Mouse (Mus musculus) midbrain, postnatal 0 days (tissue): ENCODE results near the gene Eppin. TPM values are rescaled to one million over a fixed set of nuclear protein-coding genes. Genes with fewer than 3 reads are reported as not detected.

Experiments
- ATAC-seq: fragments of 200-750 bp; cut with Nextera tagmentation; 2 replicates; pipeline ENCODE4 v1.8.0; 2017; ENCODE audit warnings: moderate number of reproducible peaks, mild to moderate bottlenecking, moderate TSS enrichment, moderate library complexity; ENCODE audit not compliant: low FRiP score
- DNase-seq: peaks from one replicate; pipeline ENCODE4 v3.0.0-alpha.2; 2015; ENCODE audit warnings: low spot score
- H3K27ac ChIP-seq: fragments of 300-500 bp; sonication (generic); 2 replicates; pipeline ENCODE4 v1.5.1; 2014; ENCODE audit warnings: low read depth, mild to moderate bottlenecking, low read length, mixed read lengths
- H3K27me3 ChIP-seq: fragments of 300-500 bp; sonication (generic); 2 replicates; pipeline ENCODE4 v1.6.1; 2014; ENCODE audit warnings: low read length, control low read depth, mixed read lengths; ENCODE audit not compliant: insufficient read depth
- H3K36me3 ChIP-seq: fragments of 300-500 bp; sonication (generic); 2 replicates; pipeline ENCODE4 v1.6.1; 2014; ENCODE audit warnings: low read length, control low read depth, mixed read lengths; ENCODE audit not compliant: insufficient read depth
- H3K4me1 ChIP-seq: fragments of 300-500 bp; sonication (generic); 2 replicates; pipeline ENCODE4 v1.6.1; 2014; ENCODE audit warnings: mild to moderate bottlenecking, control low read depth, antibody characterized with exemption, low read length, mixed read lengths; ENCODE audit not compliant: insufficient read depth
- H3K4me2 ChIP-seq: fragments of 300-500 bp; sonication (generic); 2 replicates; pipeline ENCODE4 v1.6.1; 2014; ENCODE audit warnings: low read depth, mild to moderate bottlenecking, low read length, mixed read lengths; ENCODE audit not compliant: poor library complexity, severe bottlenecking
- H3K4me3 ChIP-seq: fragments of 300-500 bp; sonication (generic); 2 replicates; pipeline ENCODE4 v1.5.1; 2014; ENCODE audit warnings: low read depth, mild to moderate bottlenecking, low read length, moderate library complexity
- H3K9ac ChIP-seq: fragments of 300-500 bp; sonication (generic); replicated peaks from 2 replicates; pipeline ENCODE4 v1.6.1; 2014; ENCODE audit warnings: mild to moderate bottlenecking, low read length, moderate library complexity, mixed read lengths; ENCODE audit not compliant: poor library complexity, severe bottlenecking
- H3K9me3 ChIP-seq: fragments of 300-500 bp; sonication (generic); 2 replicates; pipeline ENCODE4 v1.6.1; 2016; ENCODE audit warnings: low read length, control low read depth
- CTCF ChIP-seq: IDR thresholded peaks from 2 replicates; pipeline ENCODE4 v1.5.1; 2016; ENCODE audit warnings: antibody characterized with exemption, mild to moderate bottlenecking
- WGBS: fragments of 180-500 bp; shearing (Covaris S2); extraction: QIAGEN DNeasy Blood & Tissue Kit; methylation state at CpG from one replicate; pipeline ENCODE4 v1.1.7; 2014; 5-methylcytosine and 5-hydroxymethylcytosine counted together
- polyA plus RNA-seq: library from polyadenylated mRNA; unstranded; fragments of >200 nt; fragmentation: Nextera tagmentation; extraction: Ambion mirVana; gene quantifications from 2 replicates; pipeline ENCODE4 v1.2.1, GENCODE M21; 2015
- total RNA-seq: library from RNA; depleted of rRNA; stranded (reverse); fragments of >200 nt; gene quantifications from 2 replicates; pipeline ENCODE4 v1.2.3, GENCODE M21; 2014

Eppin gene
- total and polyA plus RNA-seq, 2 experiments from 2014 or later, result not detected

- ATAC-seq, result no peak
- WGBS, result 71% methylated on average over 5 of the region's 5 CpGs
- TF ChIP-seq CTCF, result no peak
- H3K4me1 ChIP-seq, result no peaks in the 10 kb centered on the region
- H3K9ac ChIP-seq, result no peak overlapping the region
- H3K27me3 ChIP-seq, result peaks cover 7% of the 10 kb centered on the region; the same call in 1 of the 2 replicates
- no peak overlapping the region for H3K27ac ChIP-seq
- H3K4me3 ChIP-seq, result no peak overlapping the region
- DNase-seq, result peak; percentile 17
- H3K36me3 ChIP-seq, result no peaks in the 10 kb centered on the region
- H3K4me2 ChIP-seq, result no peak overlapping the region
- no peaks in the 10 kb centered on the region for H3K9me3 ChIP-seq
Observed at GRCm38 (mm10) chr2:164564346-164564745, 29.0 kb downstream of the Eppin start.

- Histone ChIP-seq H3K9me3 (no peaks in the 10 kb centered on the region), H3K4me1 (no peaks in the 10 kb centered on the region), H3K27ac (no peak overlapping the region), H3K36me3 (no peaks in the 10 kb centered on the region), H3K27me3 (peaks cover 7% of the 10 kb centered on the region; the same call in 1 of the 2 replicates), H3K4me3 (peak overlapping the region; percentile 32), H3K9ac (peak overlapping the region; percentile 53), H3K4me2 (peak overlapping the region; percentile 65)
- WGBS, result 1% methylated on average over 32 of the region's 32 CpGs
- peak; percentile 87 for TF ChIP-seq CTCF
- DNase-seq, result peak; percentile 77
- ATAC-seq, result peak; percentile 63; the same call in 1 of the 2 replicates
Observed at GRCm38 (mm10) chr2:164563339-164564038, 29.9 kb downstream of the Eppin start.

- Histone ChIP-seq H3K9ac (peak within 1 kb of the TSS; percentile 53; the same call in 1 of the 2 replicates), H3K27ac (no peak within 1 kb of the TSS), H3K27me3 (peaks cover 7% of the 10 kb centered on the region; the same call in 1 of the 2 replicates), H3K9me3 (no peaks in the 10 kb centered on the region), H3K4me3 (peak within 1 kb of the TSS; percentile 32), H3K4me2 (peak within 1 kb of the TSS; percentile 65), H3K4me1 (no peaks in the 10 kb centered on the region), H3K36me3 (no peaks in the 10 kb centered on the region)
- WGBS, result 7% methylated on average over 24 of the region's 24 CpGs
- ATAC-seq, result no peak
- no peak for DNase-seq
- no peak for TF ChIP-seq CTCF
Observed at GRCm38 (mm10) chr2:164562391-164563188, 30.8 kb downstream of the Eppin start, which contains the start of gene Wfdc2. TSS of gene Wfdc2 (plus strand) at chr2:164562413.

GRCm38 (mm10) chr2:164560106-164560505 is 33.3 kb downstream of the Eppin start:
- WGBS, result 93% methylated on average over 8 of the region's 8 CpGs
- no peaks in the 10 kb centered on the region for H3K9me3 ChIP-seq
- DNase-seq, result no peak
- H3K4me3 ChIP-seq, result no peak overlapping the region
- no peak for ATAC-seq
- TF ChIP-seq CTCF, result no peak
- H3K27me3 ChIP-seq, result peaks cover 7% of the 10 kb centered on the region; the same call in 1 of the 2 replicates
- no peaks in the 10 kb centered on the region for H3K36me3 ChIP-seq
- no peaks in the 10 kb centered on the region for H3K4me1 ChIP-seq
- H3K27ac ChIP-seq, result no peak overlapping the region
- no peak overlapping the region for H3K9ac ChIP-seq
- no peak overlapping the region for H3K4me2 ChIP-seq

- no peak for TF ChIP-seq CTCF
- DNase-seq, result no peak
- Histone ChIP-seq H3K9me3 (no peaks in the 10 kb centered on the region), H3K36me3 (no peaks in the 10 kb centered on the region), H3K4me3 (no peak overlapping the region), H3K27ac (no peak overlapping the region), H3K27me3 (no peaks in the 10 kb centered on the region; the same call in 1 of the 2 replicates), H3K9ac (no peak overlapping the region), H3K4me1 (no peaks in the 10 kb centered on the region), H3K4me2 (no peak overlapping the region)
- no peak for ATAC-seq
- 55% methylated on average over 16 of the region's 16 CpGs for WGBS
Observed at GRCm38 (mm10) chr2:164558991-164559645, 34.3 kb downstream of the Eppin start.
